Mouse (Mus musculus) hindbrain, embryonic 12.5 days (tissue): ENCODE data around the gene Pbx2. TPM values are rescaled to one million over a fixed set of nuclear protein-coding genes. Genes with fewer than 3 reads are reported as not detected.
A peak's percentile ranks its signal among the peaks of the same experiment; 100 is the strongest.

Source experiments
- ATAC-seq: fragments of 200-750 bp; cut with Nextera tagmentation; 2 replicates; pipeline ENCODE4 v1.8.0; 2017; ENCODE audit warnings: moderate TSS enrichment; ENCODE audit not compliant: low FRiP score
- H3K27ac ChIP-seq: fragments of 300-500 bp; sonication (generic); 2 replicates; pipeline ENCODE4 v1.5.1; 2016; ENCODE audit warnings: mild to moderate bottlenecking
- H3K27me3 ChIP-seq: fragments of 300-500 bp; sonication (generic); 2 replicates; pipeline ENCODE4 v1.6.1; 2016; ENCODE audit warnings: mild to moderate bottlenecking
- H3K36me3 ChIP-seq: fragments of 300-500 bp; sonication (generic); 2 replicates; pipeline ENCODE4 v1.6.1; 2016; ENCODE audit warnings: mild to moderate bottlenecking
- H3K4me1 ChIP-seq: fragments of 300-500 bp; sonication (generic); 2 replicates; pipeline ENCODE4 v1.6.1; 2016
- H3K4me2 ChIP-seq: fragments of 300-500 bp; sonication (generic); replicated peaks from 2 replicates; pipeline ENCODE4 v1.6.1; 2016; ENCODE audit warnings: mild to moderate bottlenecking
- H3K4me3 ChIP-seq: fragments of 300-500 bp; sonication (generic); 2 replicates; pipeline ENCODE4 v1.5.1; 2016; ENCODE audit warnings: mild to moderate bottlenecking
- H3K9ac ChIP-seq: fragments of 300-500 bp; sonication (generic); 2 replicates; pipeline ENCODE4 v1.6.1; 2016; ENCODE audit warnings: mild to moderate bottlenecking, moderate library complexity
- H3K9me3 ChIP-seq: fragments of 300-500 bp; sonication (generic); replicated peaks from 2 replicates; pipeline ENCODE4 v1.6.1; 2016; ENCODE audit warnings: mild to moderate bottlenecking
- WGBS: fragments of 180-500 bp; shearing (Covaris S2); methylation state at CpG from one replicate; pipeline ENCODE4 v1.1.7; 2016; 5-methylcytosine and 5-hydroxymethylcytosine counted together
- polyA plus RNA-seq: library from polyadenylated mRNA; unstranded; fragments of >200 nt; fragmentation: Nextera tagmentation; extraction: Ambion mirVana; gene quantifications from 2 replicates; pipeline ENCODE4 v1.2.1, GENCODE M21; 2016

The Pbx2 gene
- polyA plus RNA-seq, 1 experiment from 2014 or later: 17.9 TPM

- Histone ChIP-seq H3K4me2 (peak overlapping the region; percentile 98), H3K9ac (peak overlapping the region; percentile 100), H3K4me3 (peak overlapping the region; percentile 96), H3K36me3 (peaks cover 17% of the 10 kb centered on the region), H3K4me1 (peaks cover 47% of the 10 kb centered on the region), H3K27ac (peak overlapping the region; percentile 94), H3K9me3 (no peaks in the 10 kb centered on the region), H3K27me3 (no peaks in the 10 kb centered on the region)
- no peak for ATAC-seq
- 18% methylated on average over 32 of the region's 32 CpGs for WGBS
Measured at GRCm38 (mm10) chr17:34606186-34607039, 15.3 kb downstream of the Pbx2 start.

GRCm38 (mm10) chr17:34607997-34608396 lies 16.9 kb downstream of the Pbx2 start:
- H3K27ac ChIP-seq: no peak overlapping the region
- 92% methylated on average over 7 of the region's 7 CpGs for WGBS
- H3K4me3 ChIP-seq: no peak overlapping the region
- H3K9me3 ChIP-seq: no peaks in the 10 kb centered on the region
- peaks cover 27% of the 10 kb centered on the region for H3K36me3 ChIP-seq
- no peak overlapping the region for H3K4me2 ChIP-seq
- H3K9ac ChIP-seq: 0 out of 2 replicates have a peak overlapping the region, but pooled peaks have one; percentile 27
- peaks cover 35% of the 10 kb centered on the region for H3K4me1 ChIP-seq
- no peak for ATAC-seq
- no peaks in the 10 kb centered on the region for H3K27me3 ChIP-seq

GRCm38 (mm10) chr17:34611050-34611449 lies 20.0 kb downstream of the Pbx2 start:
- Histone ChIP-seq H3K9me3 (no peaks in the 10 kb centered on the region), H3K4me1 (peaks cover 28% of the 10 kb centered on the region), H3K4me3 (no peak overlapping the region), H3K36me3 (peaks cover 55% of the 10 kb centered on the region), H3K4me2 (no peak overlapping the region), H3K27ac (no peak overlapping the region), H3K27me3 (no peaks in the 10 kb centered on the region), H3K9ac (no peak overlapping the region)
- ATAC-seq: no peak
- 94% methylated on average over 8 of the region's 8 CpGs for WGBS

GRCm38 (mm10) chr17:34613054-34613645 lies 22.1 kb downstream of the Pbx2 start:
- Histone ChIP-seq H3K36me3 (peaks cover 61% of the 10 kb centered on the region), H3K4me1 (peaks cover 15% of the 10 kb centered on the region), H3K9me3 (no peaks in the 10 kb centered on the region), H3K27me3 (no peaks in the 10 kb centered on the region), H3K4me3 (no peak overlapping the region), H3K4me2 (no peak overlapping the region), H3K27ac (no peak overlapping the region), H3K9ac (no peak overlapping the region)
- ATAC-seq: no peak
- 86% methylated on average over 11 of the region's 11 CpGs for WGBS

GRCm38 (mm10) chr17:34613830-34614229 lies 22.8 kb downstream of the Pbx2 start:
- Histone ChIP-seq H3K9me3 (no peaks in the 10 kb centered on the region), H3K4me2 (no peak overlapping the region), H3K27me3 (no peaks in the 10 kb centered on the region), H3K4me3 (no peak overlapping the region), H3K36me3 (peaks cover 61% of the 10 kb centered on the region), H3K9ac (peak overlapping the region; percentile 19; the same call in 1 of the 2 replicates), H3K4me1 (peaks cover 8% of the 10 kb centered on the region), H3K27ac (no peak overlapping the region)
- 85% methylated on average over 10 of the region's 10 CpGs for WGBS
- no peak for ATAC-seq

- Histone ChIP-seq H3K36me3 (peaks cover 63% of the 10 kb centered on the region), H3K27me3 (no peaks in the 10 kb centered on the region), H3K4me3 (no peak within 1 kb of the TSS), H3K4me1 (peaks cover 6% of the 10 kb centered on the region; the same call in 1 of the 2 replicates), H3K9me3 (no peaks in the 10 kb centered on the region), H3K27ac (peak within 1 kb of the TSS; percentile 3; the same call in 1 of the 2 replicates), H3K4me2 (no peak within 1 kb of the TSS), H3K9ac (no peak within 1 kb of the TSS; the same call in 1 of the 2 replicates)
- no peak for ATAC-seq
- 54% methylated on average over 6 of the region's 6 CpGs for WGBS
Measured at GRCm38 (mm10) chr17:34615871-34616270, 24.8 kb downstream of the Pbx2 start, which contains the start of gene Egfl8. Gene Egfl8 (minus strand): TSS chr17:34615971.

GRCm38 (mm10) chr17:34618999-34619398 lies 27.9 kb downstream of the Pbx2 start:
- H3K4me1 ChIP-seq: peaks cover 6% of the 10 kb centered on the region; the same call in 1 of the 2 replicates
- H3K4me2 ChIP-seq: no peak overlapping the region
- WGBS: 17% methylated on average over 6 of the region's 6 CpGs
- H3K9me3 ChIP-seq: no peaks in the 10 kb centered on the region
- H3K4me3 ChIP-seq: no peak overlapping the region
- no peak overlapping the region for H3K9ac ChIP-seq
- no peak for ATAC-seq
- H3K27ac ChIP-seq: no peak overlapping the region
- no peaks in the 10 kb centered on the region for H3K27me3 ChIP-seq
- H3K36me3 ChIP-seq: peaks cover 55% of the 10 kb centered on the region

- Histone ChIP-seq H3K4me2 (no peak overlapping the region), H3K9me3 (no peaks in the 10 kb centered on the region), H3K36me3 (peaks cover 36% of the 10 kb centered on the region), H3K4me3 (no peak overlapping the region), H3K27me3 (no peaks in the 10 kb centered on the region), H3K9ac (no peak overlapping the region), H3K27ac (no peak overlapping the region), H3K4me1 (peaks cover 7% of the 10 kb centered on the region)
- WGBS: 92% methylated on average over 8 of the region's 8 CpGs
- no peak for ATAC-seq
Measured at GRCm38 (mm10) chr17:34621006-34621405, 29.9 kb downstream of the Pbx2 start.

GRCm38 (mm10) chr17:34623161-34623560 lies 32.1 kb downstream of the Pbx2 start:
- no peak overlapping the region for H3K27ac ChIP-seq
- peaks cover 18% of the 10 kb centered on the region for H3K4me1 ChIP-seq
- H3K4me2 ChIP-seq: no peak overlapping the region
- H3K9ac ChIP-seq: no peak overlapping the region
- 87% methylated on average over 9 of the region's 9 CpGs for WGBS
- no peaks in the 10 kb centered on the region for H3K27me3 ChIP-seq
- no peaks in the 10 kb centered on the region for H3K9me3 ChIP-seq
- H3K4me3 ChIP-seq: no peak overlapping the region
- peaks cover 29% of the 10 kb centered on the region for H3K36me3 ChIP-seq
- no peak for ATAC-seq

GRCm38 (mm10) chr17:34624981-34625380 lies 33.9 kb downstream of the Pbx2 start:
- Histone ChIP-seq H3K9me3 (no peaks in the 10 kb centered on the region), H3K4me3 (no peak overlapping the region), H3K4me2 (no peak overlapping the region), H3K27me3 (peaks cover 14% of the 10 kb centered on the region), H3K36me3 (peaks cover 26% of the 10 kb centered on the region), H3K4me1 (peaks cover 35% of the 10 kb centered on the region), H3K27ac (no peak overlapping the region), H3K9ac (no peak overlapping the region)
- no peak for ATAC-seq
- 100% methylated on average over 3 of the region's 3 CpGs for WGBS

GRCm38 (mm10) chr17:34626062-34626772 lies 35.2 kb downstream of the Pbx2 start:
- Histone ChIP-seq H3K4me1 (peaks cover 47% of the 10 kb centered on the region), H3K36me3 (peaks cover 20% of the 10 kb centered on the region), H3K4me2 (peak overlapping the region; percentile 88), H3K27me3 (peaks cover 27% of the 10 kb centered on the region), H3K9ac (peak overlapping the region; percentile 74), H3K27ac (peak overlapping the region; percentile 93), H3K9me3 (no peaks in the 10 kb centered on the region), H3K4me3 (peak overlapping the region; percentile 69)
- no peak for ATAC-seq
- 50% methylated on average over 16 of the region's 16 CpGs for WGBS

GRCm38 (mm10) chr17:34626773-34627092 lies 35.7 kb downstream of the Pbx2 start:
- Histone ChIP-seq H3K4me1 (peaks cover 52% of the 10 kb centered on the region), H3K9me3 (no peaks in the 10 kb centered on the region), H3K27ac (peak overlapping the region; percentile 93), H3K4me2 (peak overlapping the region; percentile 88), H3K36me3 (peaks cover 17% of the 10 kb centered on the region), H3K4me3 (peak overlapping the region; percentile 69), H3K27me3 (peaks cover 32% of the 10 kb centered on the region), H3K9ac (peak overlapping the region; percentile 74)
- ATAC-seq: peak; percentile 36; the same call in 1 of the 2 replicates
- under 1% methylated on average over 18 of the region's 18 CpGs for WGBS
